In the genomic region with DNA sequence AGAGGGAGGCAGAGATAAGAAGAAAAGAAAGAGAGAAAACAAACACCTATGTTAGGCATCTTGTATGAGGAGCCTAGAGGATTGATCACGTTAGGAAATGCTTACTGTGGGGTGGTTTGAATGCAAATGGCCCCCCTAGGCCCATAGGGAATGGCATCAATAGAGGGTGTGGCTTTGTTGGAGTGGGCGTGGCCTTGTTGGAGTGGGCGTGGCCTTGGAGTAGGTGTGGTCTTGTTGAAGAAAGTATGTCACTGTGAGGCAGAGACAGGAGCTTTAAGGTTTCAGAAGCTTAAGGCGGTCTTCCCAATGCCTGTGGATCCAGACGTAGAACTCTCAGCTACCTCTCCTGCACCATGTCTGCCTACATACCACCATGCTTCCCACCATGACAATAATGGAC, we compare ENCODE assay signal across 26 mouse cellular contexts.
A peak's percentile ranks its signal among the peaks of the same experiment; 100 is the strongest.
DNase-seq lines count a peak whose midpoint lies in the region; ATAC-seq and TF ChIP-seq lines count a peak whose summit lies in the region.
"Had no signal": no experiment of that assay in that cellular context is flagged by ENCODE, and none has a peak within 500 bp of the region (broad histone marks: within the 10 kb centered on the region; RNA-seq: fewer than 3 reads in every experiment).

No protein-coding gene starts in this region.

- no peak for ATAC-seq in hindbrain, embryonic 14.5 days (ENCODE audit: low FRiP score)
- ATAC-seq: activated CD4-positive, CD25-positive, alpha-beta regulatory T cell, adult 4 months; CD4-positive, CD25-positive, alpha-beta regulatory T cell, adult 4 months; Patski had no signal

- no peak overlapping the region for H3K4me2 ChIP-seq in hindbrain, embryonic 14.5 days (replicated peaks)

- H3K36me3 ChIP-seq in ES-E14 (ENCODE audit: control insufficient read depth, insufficient read depth, low read length, poor library complexity, severe bottlenecking) = no peaks in the 10 kb centered on the region
- no peaks in the 10 kb centered on the region for H3K36me3 ChIP-seq in hindbrain, embryonic 14.5 days (replicated peaks; ENCODE audit: control insufficient read depth, insufficient read depth)
- H3K36me3 ChIP-seq: G1E had no signal

- H3K4me3 ChIP-seq in ES-E14 (ENCODE audit: insufficient read depth in 1 of 2, low read depth in 1 of 2, low read length in 2 of 2, poor library complexity in 1 of 2, severe bottlenecking in 1 of 2) = no peak overlapping the region
- H3K4me3 ChIP-seq in hindbrain, embryonic 14.5 days (replicated peaks; ENCODE audit: low read length) = no peak overlapping the region

- peak; percentile 51 for DNase-seq in ES-CJ7 (ENCODE audit: low read depth, low spot score)
- DNase-seq in ES-E14 (ENCODE audit: low read depth, low spot score) = peak; percentile 28
- peak; percentile 76 for DNase-seq in R1 (ENCODE audit: low read depth, low spot score)
- peak; percentile 55 for DNase-seq in ZHBTc4 (ENCODE audit: low read depth, low spot score)
- DNase-seq in layer of hippocampus, adult 11-12 months (ENCODE audit: low spot score) = no peak
- no peak for DNase-seq in cerebellum, adult 18-20 months
- no peak for DNase-seq in spleen, adult 18-20 months
- DNase-seq in hindbrain, embryonic 14.5 days (ENCODE audit: low spot score) = no peak
- DNase-seq: adrenal gland, adult 2 months; adrenal gland, adult 8-10 months; adrenal gland, postnatal 10 days; adrenal gland, postnatal 14 days; adrenal gland, postnatal 25 days; adrenal gland, postnatal 36 days; B cell, adult 2 months; cerebellum, adult 11 months; cerebellum, adult 11-12 months; cerebellum, adult 2 months; cerebellum, adult 8-10 months; cerebellum, adult 9-10 months; cerebellum, adult 9-11 months had no signal

- no peaks in the 10 kb centered on the region for H3K27me3 ChIP-seq in hindbrain, embryonic 14.5 days (ENCODE audit: control insufficient read depth, insufficient read depth, low read length)
- H3K27me3 ChIP-seq: CH12.LX had no signal

- WGBS in hindbrain, embryonic 14.5 days = 73% methylated on average over 5 of the region's 5 CpGs

- in situ Hi-C loops in ES-E14 (cut with MboI; ENCODE audit: low sequenced_read_pairs in 2 of 2, unreplicated experiment in 2 of 2) = no loop called here

- H3K27ac ChIP-seq in ES-E14 (ENCODE audit: insufficient read depth, low read depth, low read length, poor library complexity, severe bottlenecking) = no peak overlapping the region
- no peak overlapping the region for H3K27ac ChIP-seq in hindbrain, embryonic 14.5 days

- H3K9ac ChIP-seq in ES-E14 (ENCODE audit: insufficient read depth, low read depth, low read length, poor library complexity, severe bottlenecking) = no peak overlapping the region
- H3K9ac ChIP-seq in hindbrain, embryonic 14.5 days = no peak overlapping the region

- no peaks in the 10 kb centered on the region for H3K9me3 ChIP-seq in ES-E14 (ENCODE audit: control insufficient read depth, insufficient read depth, low read depth, low read length)
- no peaks in the 10 kb centered on the region for H3K9me3 ChIP-seq in hindbrain, embryonic 14.5 days (ENCODE audit: control insufficient read depth, low read length)

- peaks cover 0 to 1% of the 10 kb centered on the region in 2 experiments; a peak in 1 of 4 replicates for H3K4me1 ChIP-seq in ES-E14 (ENCODE audit: control insufficient read depth in 2 of 2, insufficient read depth in 2 of 2, low read length in 2 of 2, poor library complexity in 1 of 2)
- no peaks in the 10 kb centered on the region for H3K4me1 ChIP-seq in hindbrain, embryonic 14.5 days (replicated peaks; ENCODE audit: control insufficient read depth, insufficient read depth, low read length)

TF ChIP-seq in ES-E14, 5 proteins besides CTCF, POLR2A, EP300 and RAD21:
- TF ChIP-seq ZC3H11A (IDR thresholded peaks at IDR 0.05; ENCODE audit: borderline replicate concordance, low read depth, low read length) (no peak), ZNF384 (IDR thresholded peaks at IDR 0.05; ENCODE audit: low read depth, low read length) (no peak), MAFK (IDR thresholded peaks at IDR 0.05; ENCODE audit: insufficient read depth, low read depth, low read length) (no peak), CHD2 (IDR thresholded peaks at IDR 0.05; ENCODE audit: low read depth, low read length) (no peak), HCFC1 (IDR thresholded peaks at IDR 0.05; ENCODE audit: borderline replicate concordance, insufficient read depth, low read length) (no peak)

Comparison
In these comparisons a context has a peak if more than half of its experiments do, and no peak if none do; other contexts are left out.
1. DNase-seq: peak in ES-CJ7 (single experiment), ES-E14 (single experiment), R1 (single experiment) and ZHBTc4 (single experiment); none in layer of hippocampus, adult 11-12 months (single experiment), cerebellum, adult 18-20 months (0 of 2), spleen, adult 18-20 months (0 of 2) and hindbrain, embryonic 14.5 days (single experiment).